Mouse (Mus musculus): ENCODE results near the gene Fkbp5. TPM values are rescaled to one million over a fixed set of nuclear protein-coding genes. Genes with fewer than 3 reads are reported as not detected.

Fkbp5 gene
- total and polyA plus RNA-seq, 3 experiments = 14.4 to 31.4 (median 22.6) TPM

- no peaks in the 10 kb centered on the region for H3K9me3 ChIP-seq (replicated peaks; ENCODE audit: low read length)
- TF ChIP-seq ZKSCAN1 (IDR thresholded peaks at IDR 0.05; ENCODE audit: borderline replicate concordance, low read depth, low read length) (no peak), MXI1 (IDR thresholded peaks at IDR 0.05; ENCODE audit: low read depth, low read length) (no peak)
- no peaks in the 10 kb centered on the region for H3K79me2 ChIP-seq (replicated peaks; ENCODE audit: control insufficient read depth, extremely low read depth, insufficient read depth, poor library complexity, severe bottlenecking)
- DNase-seq (ENCODE audit: extremely low read depth) = no peak
- H3K27ac ChIP-seq (ENCODE audit: insufficient read depth, low read depth) = no peak overlapping the region
- H3K4me1 ChIP-seq (ENCODE audit: control insufficient read depth in 1 of 2, insufficient read depth in 2 of 2) = peaks cover 2 to 7% of the 10 kb centered on the region in 2 experiments; a peak in 1 of 4 replicates
- H3K27me3 ChIP-seq (replicated peaks) = peaks cover 66% of the 10 kb centered on the region
- in situ Hi-C loops (cut with MboI; ENCODE audit: low pct_ligation_motif_present, low pct_unique_long_range_greater_than_20kb, low sequenced_read_pairs) = no loop called here
- dilution Hi-C loops (cut with MboI; ENCODE audit: extremely low pct_ligation_motif_present, extremely low pct_unique_long_range_greater_than_20kb, low sequenced_read_pairs) = no loop called here
- H3K4me2 ChIP-seq (ENCODE audit: insufficient read depth, low read depth, poor library complexity, severe bottlenecking) = no peak overlapping the region
- no peaks in the 10 kb centered on the region for H3K36me3 ChIP-seq (replicated peaks in 1 of 2; ENCODE audit: control insufficient read depth in 1 of 2, insufficient read depth in 1 of 2, low read length in 1 of 2)
- no peak overlapping the region for H3K4me3 ChIP-seq (replicated peaks in 1 of 3; ENCODE audit: low read depth in 2 of 3, low read length in 2 of 3, poor library complexity in 1 of 3)
- no peak overlapping the region for H3K9ac ChIP-seq (ENCODE audit: insufficient read depth, low read depth)
Observed at GRCm38 (mm10) chr17:28363507-28363906, 153.8 kb downstream of the Fkbp5 start.

- no peak for DNase-seq (ENCODE audit: extremely low read depth)
- no peak overlapping the region for H3K9ac ChIP-seq (ENCODE audit: insufficient read depth, low read depth)
- H3K4me3 ChIP-seq (replicated peaks in 1 of 3; ENCODE audit: low read depth in 2 of 3, low read length in 2 of 3, poor library complexity in 1 of 3) = no peak overlapping the region
- no peaks in the 10 kb centered on the region for H3K9me3 ChIP-seq (replicated peaks; ENCODE audit: low read length)
- no peaks in the 10 kb centered on the region for H3K79me2 ChIP-seq (replicated peaks; ENCODE audit: control insufficient read depth, extremely low read depth, insufficient read depth, poor library complexity, severe bottlenecking)
- H3K4me2 ChIP-seq (ENCODE audit: insufficient read depth, low read depth, poor library complexity, severe bottlenecking) = peak overlapping the region; percentile 61; the same call in 1 of the 2 replicates
- peaks cover 69% of the 10 kb centered on the region for H3K27me3 ChIP-seq (replicated peaks)
- H3K27ac ChIP-seq (ENCODE audit: insufficient read depth, low read depth) = no peak overlapping the region
- peaks cover 2 to 4% of the 10 kb centered on the region in 2 experiments; a peak in 1 of 4 replicates for H3K4me1 ChIP-seq (ENCODE audit: control insufficient read depth in 1 of 2, insufficient read depth in 2 of 2)
- dilution Hi-C loops (cut with MboI; ENCODE audit: extremely low pct_ligation_motif_present, extremely low pct_unique_long_range_greater_than_20kb, low sequenced_read_pairs) (no loop called here), in situ Hi-C loops (cut with MboI; ENCODE audit: low pct_ligation_motif_present, low pct_unique_long_range_greater_than_20kb, low sequenced_read_pairs) (no loop called here)
- H3K36me3 ChIP-seq (replicated peaks in 1 of 2; ENCODE audit: control insufficient read depth in 1 of 2, insufficient read depth in 1 of 2, low read length in 1 of 2) = no peaks in the 10 kb centered on the region
- TF ChIP-seq IRF4 (IDR thresholded peaks at IDR 0.05; ENCODE audit: low read depth, low read length) = no peak
- TF ChIP-seq HCFC1 (IDR thresholded peaks at IDR 0.05; ENCODE audit: low read depth, low read length) = no peak
- TF ChIP-seq RCOR1 (conservative IDR thresholded peaks at IDR 0.05; ENCODE audit: low read depth, low read length) = no peak
- TF ChIP-seq ELF1 (IDR thresholded peaks at IDR 0.05; ENCODE audit: low read depth, low read length) = no peak
- TF ChIP-seq TCF12 (IDR thresholded peaks at IDR 0.05; ENCODE audit: low read depth, low read length) = no peak
- TF ChIP-seq ZKSCAN1 (IDR thresholded peaks at IDR 0.05; ENCODE audit: borderline replicate concordance, low read depth, low read length) = no peak
- no peak for TF ChIP-seq POLR2AphosphoS2 (IDR thresholded peaks at IDR 0.05; ENCODE audit: low read depth, low read length)
- TF ChIP-seq SMC3 (IDR thresholded peaks at IDR 0.05; ENCODE audit: low read depth, low read length) = no peak
Observed at GRCm38 (mm10) chr17:28362653-28363292, 154.6 kb downstream of the Fkbp5 start.

GRCm38 (mm10) chr17:28361921-28362652 lies 155.2 kb downstream of the Fkbp5 start:
- peaks cover 70% of the 10 kb centered on the region for H3K27me3 ChIP-seq (replicated peaks)
- TF ChIP-seq ZNF384 (IDR thresholded peaks at IDR 0.05; ENCODE audit: low read depth, low read length) (0 out of 2 replicates have a peak, but pooled peaks have one; percentile 27), JUND (conservative IDR thresholded peaks at IDR 0.05; ENCODE audit: low read depth, low read length) (no peak)
- DNase-seq (ENCODE audit: extremely low read depth) = no peak
- no peak overlapping the region for H3K27ac ChIP-seq (ENCODE audit: insufficient read depth, low read depth)
- no peaks in the 10 kb centered on the region for H3K9me3 ChIP-seq (replicated peaks; ENCODE audit: low read length)
- H3K36me3 ChIP-seq (replicated peaks in 1 of 2; ENCODE audit: control insufficient read depth in 1 of 2, insufficient read depth in 1 of 2, low read length in 1 of 2) = no peaks in the 10 kb centered on the region
- H3K4me1 ChIP-seq (ENCODE audit: control insufficient read depth in 1 of 2, insufficient read depth in 2 of 2) = peaks cover 2 to 4% of the 10 kb centered on the region in 2 experiments; a peak in 1 of 4 replicates
- H3K4me3 ChIP-seq (replicated peaks in 1 of 3; ENCODE audit: low read depth in 2 of 3, low read length in 2 of 3, poor library complexity in 1 of 3) = no peak overlapping the region
- H3K4me2 ChIP-seq (ENCODE audit: insufficient read depth, low read depth, poor library complexity, severe bottlenecking) = peak overlapping the region; percentile 61; the same call in 1 of the 2 replicates
- in situ Hi-C loops (cut with MboI; ENCODE audit: low pct_ligation_motif_present, low pct_unique_long_range_greater_than_20kb, low sequenced_read_pairs) (no loop called here), dilution Hi-C loops (cut with MboI; ENCODE audit: extremely low pct_ligation_motif_present, extremely low pct_unique_long_range_greater_than_20kb, low sequenced_read_pairs) (no loop called here)
- H3K9ac ChIP-seq (ENCODE audit: insufficient read depth, low read depth) = no peak overlapping the region
- no peaks in the 10 kb centered on the region for H3K79me2 ChIP-seq (replicated peaks; ENCODE audit: control insufficient read depth, extremely low read depth, insufficient read depth, poor library complexity, severe bottlenecking)
